Mouse (Mus musculus) small intestine, adult 2 months (tissue): ENCODE data around the gene Eif4g3. TPM values are rescaled to one million over a fixed set of nuclear protein-coding genes. Genes with fewer than 3 reads are reported as not detected.
A peak's percentile ranks its signal among the peaks of the same experiment; 100 is the strongest.

ENCODE experiments used
- H3K27ac ChIP-seq: fragments of 200-500 bp; 2 replicates; pipeline ENCODE4 v1.5.1; 2012; ENCODE audit warnings: low read depth, low read length, control low read depth, inconsistent platforms; ENCODE audit not compliant: insufficient read depth
- H3K27me3 ChIP-seq: fragments of 200-500 bp; 2 replicates; pipeline ENCODE4 v1.6.1; 2012; ENCODE audit warnings: mild to moderate bottlenecking, moderate library complexity, low read length, inconsistent platforms; ENCODE audit not compliant: control insufficient read depth, insufficient read depth
- H3K36me3 ChIP-seq: fragments of 200-500 bp; 2 replicates; pipeline ENCODE4 v1.6.1; 2012; ENCODE audit warnings: mild to moderate bottlenecking, low read length, control low read depth, inconsistent platforms; ENCODE audit not compliant: control insufficient read depth, insufficient read depth
- H3K4me1 ChIP-seq: fragments of 200-500 bp; 2 replicates; pipeline ENCODE4 v1.6.1; 2012; ENCODE audit warnings: low read length, inconsistent platforms, mixed read lengths; ENCODE audit not compliant: control insufficient read depth, insufficient read depth, insufficient read length
- H3K4me3 ChIP-seq: fragments of 200-500 bp; 2 replicates; pipeline ENCODE4 v1.5.1; 2012; ENCODE audit warnings: low read depth, mild to moderate bottlenecking, control low read depth, inconsistent platforms, low read length, moderate library complexity
- CTCF ChIP-seq: fragments of 200-500 bp; IDR thresholded peaks from 2 replicates; pipeline ENCODE4 v1.5.1; 2012; ENCODE audit warnings: low read depth, mild to moderate bottlenecking, control low read depth, inconsistent platforms, low read length, moderate library complexity, mixed read lengths; ENCODE audit not compliant: insufficient replicate concordance, insufficient read length; ENCODE audit errors: extremely low read depth
- POLR2A ChIP-seq: fragments of 200-500 bp; IDR thresholded peaks from 2 replicates; pipeline ENCODE4 v1.6.1; 2012; ENCODE audit warnings: low read depth, mild to moderate bottlenecking, control low read depth, inconsistent platforms, low read length, moderate library complexity
- WGBS: fragments of 180-500 bp; shearing (Covaris S2); methylation state at CpG from one replicate; pipeline ENCODE4 v1.1.7; 2018; 5-methylcytosine and 5-hydroxymethylcytosine counted together
- polyA plus RNA-seq: library from polyadenylated mRNA; depleted of rRNA; stranded (reverse); fragments of >200 nt; gene quantifications from 2 replicates; pipeline ENCODE4 v1.2.3, GENCODE M21; 2012

The Eif4g3 gene
- polyA plus RNA-seq, 1 experiment = 19.4 TPM

- Histone ChIP-seq H3K4me3 (no peak overlapping the region), H3K27ac (no peak overlapping the region), H3K4me1 (no peaks in the 10 kb centered on the region), H3K27me3 (no peaks in the 10 kb centered on the region), H3K36me3 (peaks cover 48% of the 10 kb centered on the region)
- TF ChIP-seq POLR2A (no peak), CTCF (peak; percentile 41; the same call in 1 of the 2 replicates)
- 86% methylated on average over 7 of the region's 7 CpGs for WGBS
Measured at GRCm38 (mm10) chr4:138107441-138108409, 114.9 kb downstream of the Eif4g3 start.

- 84% methylated on average over 2 of the region's 2 CpGs for WGBS
- TF ChIP-seq CTCF = no peak
- no peak for TF ChIP-seq POLR2A
- Histone ChIP-seq H3K27me3 (no peaks in the 10 kb centered on the region), H3K27ac (no peak overlapping the region), H3K4me3 (no peak overlapping the region), H3K4me1 (no peaks in the 10 kb centered on the region), H3K36me3 (peaks cover 41% of the 10 kb centered on the region)
Measured at GRCm38 (mm10) chr4:138108541-138108940, 115.7 kb downstream of the Eif4g3 start.

GRCm38 (mm10) chr4:138109332-138109731 is 116.5 kb downstream of the Eif4g3 start:
- WGBS = 83% methylated on average over 3 of the region's 3 CpGs
- Histone ChIP-seq H3K4me1 (no peaks in the 10 kb centered on the region), H3K36me3 (peaks cover 37% of the 10 kb centered on the region), H3K4me3 (no peak overlapping the region), H3K27ac (no peak overlapping the region), H3K27me3 (no peaks in the 10 kb centered on the region)
- TF ChIP-seq POLR2A = no peak
- TF ChIP-seq CTCF = no peak

DNA sequence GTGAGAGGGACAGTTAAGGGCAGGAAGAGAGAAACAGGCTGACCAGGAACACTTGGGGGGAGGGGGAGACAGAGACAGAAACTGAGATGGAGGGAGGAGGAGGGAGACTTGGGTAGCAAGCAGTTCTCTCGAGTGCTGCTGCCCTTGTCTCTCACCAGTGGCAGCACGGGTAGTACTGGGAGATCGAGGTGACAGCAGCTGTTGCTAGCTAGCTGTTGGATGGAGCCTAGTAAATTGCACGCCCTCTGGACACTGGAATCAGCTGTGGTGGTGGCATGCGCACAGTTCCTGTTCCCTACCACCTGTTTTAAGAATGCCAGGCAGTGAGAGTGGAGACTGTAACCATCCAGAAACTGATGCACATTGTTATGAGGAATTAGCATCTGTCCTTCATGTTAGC is 119.0 kb downstream of the Eif4g3 start:
- H3K4me3 ChIP-seq = no peak overlapping the region
- no peak overlapping the region for H3K27ac ChIP-seq
- H3K27me3 ChIP-seq = no peaks in the 10 kb centered on the region
- TF ChIP-seq POLR2A = no peak
- no peak for TF ChIP-seq CTCF
- no peaks in the 10 kb centered on the region for H3K4me1 ChIP-seq
- WGBS = 71% methylated on average over 5 of the region's 5 CpGs
- H3K36me3 ChIP-seq = peaks cover 29% of the 10 kb centered on the region

DNA sequence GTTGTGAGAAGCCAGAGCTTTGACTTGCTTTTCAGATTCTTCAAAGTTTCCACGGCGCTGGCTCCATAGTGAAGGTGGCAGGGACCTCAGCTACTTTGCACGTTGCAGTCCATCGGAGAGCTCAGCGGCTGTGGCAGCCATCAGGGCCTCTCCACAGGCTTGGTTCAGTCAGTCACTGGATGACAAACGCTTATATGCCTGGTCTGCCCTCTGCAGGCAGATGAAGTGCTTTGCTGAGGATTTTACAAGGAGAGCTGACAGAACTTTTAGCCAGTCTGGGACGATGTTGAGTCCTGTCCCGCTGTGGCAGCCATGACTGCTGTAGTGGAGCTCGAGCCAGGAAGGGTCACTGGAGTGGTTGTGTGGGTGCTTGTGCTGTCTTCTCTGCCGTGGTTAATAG is 126.9 kb downstream of the Eif4g3 start:
- TF ChIP-seq CTCF (no peak; the same call in 1 of the 2 replicates), POLR2A (no peak)
- H3K27ac ChIP-seq = no peak overlapping the region
- H3K36me3 ChIP-seq = peaks cover 13% of the 10 kb centered on the region; the same call in 1 of the 2 replicates
- no peaks in the 10 kb centered on the region for H3K4me1 ChIP-seq
- no peaks in the 10 kb centered on the region for H3K27me3 ChIP-seq
- WGBS = 77% methylated on average over 10 of the region's 10 CpGs
- H3K4me3 ChIP-seq = no peak overlapping the region

DNA sequence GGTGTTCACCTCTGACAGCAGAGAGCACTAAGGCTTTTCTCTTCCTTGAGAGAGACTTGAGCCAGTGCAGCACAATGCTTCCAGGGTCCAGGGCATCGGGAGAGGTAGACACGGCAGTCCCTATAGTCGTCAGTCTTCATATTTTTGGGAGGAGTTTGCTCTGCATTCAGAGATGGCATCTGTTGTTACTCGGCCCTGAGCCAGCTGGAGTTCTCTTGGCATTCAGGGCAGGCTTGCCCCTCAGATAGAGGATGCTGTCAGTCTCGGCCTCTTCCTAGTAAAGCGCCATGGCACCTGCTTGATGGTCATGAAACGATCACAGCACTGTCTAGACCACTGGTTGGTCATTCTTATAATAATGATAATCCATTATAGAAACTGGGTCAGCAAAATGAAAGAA is 131.2 kb downstream of the Eif4g3 start:
- WGBS = 77% methylated on average over 7 of the region's 7 CpGs
- Histone ChIP-seq H3K27me3 (no peaks in the 10 kb centered on the region), H3K4me3 (no peak overlapping the region), H3K4me1 (no peaks in the 10 kb centered on the region), H3K36me3 (peaks cover 21% of the 10 kb centered on the region), H3K27ac (no peak overlapping the region)
- TF ChIP-seq POLR2A (no peak), CTCF (no peak)

DNA sequence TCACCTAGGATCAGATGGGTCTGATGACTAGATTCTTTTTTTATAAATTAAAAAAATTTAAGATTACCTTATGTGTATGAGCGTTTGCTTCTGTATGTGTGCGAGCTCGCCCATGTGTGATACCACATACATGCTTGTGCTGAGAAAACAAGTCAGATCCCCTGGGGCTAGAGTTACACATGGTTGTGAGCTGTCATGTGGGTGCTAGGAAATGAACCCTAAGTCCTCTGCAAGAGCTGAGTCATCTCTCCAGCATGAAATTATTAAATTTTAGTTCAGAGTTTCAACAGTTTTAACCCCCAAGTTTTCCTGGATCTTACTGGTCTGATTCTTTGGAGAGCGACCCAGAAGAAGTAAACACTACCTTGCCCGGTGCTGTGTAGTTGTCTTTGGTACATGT is 134.5 kb downstream of the Eif4g3 start:
- H3K36me3 ChIP-seq = peaks cover 20% of the 10 kb centered on the region
- no peak overlapping the region for H3K27ac ChIP-seq
- H3K27me3 ChIP-seq = no peaks in the 10 kb centered on the region
- TF ChIP-seq POLR2A (no peak), CTCF (no peak)
- H3K4me3 ChIP-seq = no peak overlapping the region
- H3K4me1 ChIP-seq = no peaks in the 10 kb centered on the region
- WGBS = 93% methylated on average over 5 of the region's 5 CpGs
